In the genomic region with DNA sequence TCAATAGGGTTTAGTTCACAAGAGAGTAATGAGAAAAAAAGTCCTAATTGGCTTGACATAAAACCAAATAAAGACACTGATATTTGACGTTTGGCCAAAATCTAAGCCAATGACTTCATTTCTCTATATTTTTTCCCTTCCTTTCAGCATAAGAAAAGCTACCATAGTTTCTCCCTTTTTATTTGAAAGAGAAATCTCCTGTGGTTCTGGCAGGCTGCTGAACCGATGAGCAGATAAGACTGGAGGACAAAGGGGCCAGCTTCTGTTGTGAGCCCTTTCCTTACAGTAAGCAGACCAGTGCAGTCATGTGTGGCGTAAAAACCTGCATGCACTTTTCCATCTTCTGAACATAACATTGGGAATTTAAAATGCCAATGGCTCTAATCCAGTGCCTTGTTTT, we compare ENCODE assay signal across 1 mouse cellular context.
TF ChIP-seq lines count a peak whose summit lies in the region.

No protein-coding gene starts in this region.

TF ChIP-seq in myocyte, 11 proteins besides CTCF, POLR2A, EP300 and RAD21:
- TF ChIP-seq REST (IDR thresholded peaks at IDR 0.05; ENCODE audit: insufficient read depth, insufficient read length) (no peak), TCF12 (IDR thresholded peaks at IDR 0.05; ENCODE audit: insufficient read depth, poor library complexity, severe bottlenecking) (no peak), CEBPB (IDR thresholded peaks at IDR 0.05; ENCODE audit: insufficient read depth, poor library complexity, severe bottlenecking) (no peak), MYOG (IDR thresholded peaks at IDR 0.05; ENCODE audit: control insufficient read depth in 1 of 3, insufficient read depth in 1 of 3, insufficient read length in 2 of 3, low read depth in 2 of 3) (no peak), TCF3 (IDR thresholded peaks at IDR 0.05; ENCODE audit: insufficient read length, low read depth) (no peak), MAX (IDR thresholded peaks at IDR 0.05; ENCODE audit: low read depth) (no peak), USF1 (IDR thresholded peaks at IDR 0.05; ENCODE audit: low read depth) (no peak), MYOD1 (IDR thresholded peaks at IDR 0.05; ENCODE audit: control insufficient read depth in 1 of 3, insufficient read length in 2 of 3, low read depth in 2 of 3) (no peak), POLR2AphosphoS2 (IDR thresholded peaks at IDR 0.05; ENCODE audit: insufficient read length, low read depth) (no peak), E2F4 (IDR thresholded peaks at IDR 0.05; ENCODE audit: insufficient read depth) (no peak), SRF (IDR thresholded peaks at IDR 0.05; ENCODE audit: control insufficient read depth, insufficient read length, low read depth) (no peak)
